Mouse (Mus musculus) hindbrain, embryonic 13.5 days (tissue): ENCODE results near the gene Hist1h1c. TPM values are rescaled to one million over a fixed set of nuclear protein-coding genes. Genes with fewer than 3 reads are reported as not detected.
A peak's percentile ranks its signal among the peaks of the same experiment; 100 is the strongest.

ENCODE experiments used
- ATAC-seq: fragments of 200-750 bp; cut with Nextera tagmentation; 2 replicates; pipeline ENCODE4 v1.8.0; 2017; ENCODE audit warnings: moderate TSS enrichment; ENCODE audit not compliant: low FRiP score
- H3K27ac ChIP-seq: fragments of 300-500 bp; sonication (generic); 2 replicates; pipeline ENCODE4 v1.5.1; 2015; ENCODE audit warnings: inconsistent platforms, mild to moderate bottlenecking, moderate library complexity
- H3K27me3 ChIP-seq: fragments of 300-500 bp; sonication (generic); 2 replicates; pipeline ENCODE4 v1.6.1; 2015; ENCODE audit warnings: mild to moderate bottlenecking, inconsistent platforms
- H3K36me3 ChIP-seq: fragments of 300-500 bp; sonication (generic); 2 replicates; pipeline ENCODE4 v1.6.1; 2015; ENCODE audit warnings: mild to moderate bottlenecking, inconsistent platforms
- H3K4me1 ChIP-seq: fragments of 300-500 bp; sonication (generic); replicated peaks from 2 replicates; pipeline ENCODE4 v1.6.1; 2015; ENCODE audit warnings: inconsistent platforms
- H3K4me2 ChIP-seq: fragments of 300-500 bp; sonication (generic); 2 replicates; pipeline ENCODE4 v1.6.1; 2015; ENCODE audit warnings: inconsistent platforms, mild to moderate bottlenecking, moderate library complexity
- H3K4me3 ChIP-seq: fragments of 300-500 bp; sonication (generic); 2 replicates; pipeline ENCODE4 v1.5.1; 2015; ENCODE audit warnings: mild to moderate bottlenecking, inconsistent platforms
- H3K9ac ChIP-seq: fragments of 300-500 bp; sonication (generic); 2 replicates; pipeline ENCODE4 v1.6.1; 2015; ENCODE audit warnings: mild to moderate bottlenecking, inconsistent platforms
- H3K9me3 ChIP-seq: fragments of 300-500 bp; sonication (generic); 2 replicates; pipeline ENCODE4 v1.6.1; 2016; ENCODE audit warnings: inconsistent platforms
- WGBS: fragments of 180-500 bp; shearing (Covaris S2); methylation state at CpG from one replicate; pipeline ENCODE4 v1.1.7; 2015; 5-methylcytosine and 5-hydroxymethylcytosine counted together
- polyA plus RNA-seq: library from polyadenylated mRNA; unstranded; fragments of >200 nt; fragmentation: Nextera tagmentation; extraction: Ambion mirVana; gene quantifications from 2 replicates; pipeline ENCODE4 v1.2.1, GENCODE M21; 2015

The Hist1h1c gene
- polyA plus RNA-seq: 8.8 and 9.7 TPM in 2 replicates

DNA sequence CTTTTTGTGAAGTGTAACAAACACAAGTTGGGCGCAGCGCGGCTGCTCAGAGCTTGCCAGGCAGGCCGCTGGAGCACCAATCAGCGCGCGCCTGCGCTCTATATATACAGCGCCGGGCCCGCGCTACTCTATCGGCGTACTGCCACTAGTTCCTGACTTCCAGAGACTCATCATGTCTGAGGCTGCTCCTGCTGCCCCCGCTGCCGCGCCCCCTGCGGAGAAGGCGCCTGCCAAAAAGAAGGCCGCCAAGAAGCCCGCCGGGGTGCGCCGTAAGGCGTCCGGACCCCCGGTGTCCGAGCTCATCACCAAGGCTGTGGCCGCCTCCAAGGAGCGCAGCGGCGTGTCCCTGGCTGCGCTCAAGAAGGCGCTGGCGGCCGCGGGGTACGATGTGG lies at the start of gene Hist1h1c:
Gene Hist1h1c (plus strand): TSS at position 132 of the 392 bp plus-strand sequence.
- under 1% methylated on average over 38 of the region's 38 CpGs for WGBS
- Histone ChIP-seq H3K4me1 (peaks cover 23% of the 10 kb centered on the region), H3K9me3 (no peaks in the 10 kb centered on the region), H3K9ac (peak within 1 kb of the TSS; percentile 76), H3K27ac (peak within 1 kb of the TSS; percentile 89), H3K27me3 (no peaks in the 10 kb centered on the region), H3K4me3 (peak within 1 kb of the TSS; percentile 48), H3K36me3 (no peaks in the 10 kb centered on the region), H3K4me2 (peak within 1 kb of the TSS; percentile 94)
- ATAC-seq: peak; percentile 93

DNA sequence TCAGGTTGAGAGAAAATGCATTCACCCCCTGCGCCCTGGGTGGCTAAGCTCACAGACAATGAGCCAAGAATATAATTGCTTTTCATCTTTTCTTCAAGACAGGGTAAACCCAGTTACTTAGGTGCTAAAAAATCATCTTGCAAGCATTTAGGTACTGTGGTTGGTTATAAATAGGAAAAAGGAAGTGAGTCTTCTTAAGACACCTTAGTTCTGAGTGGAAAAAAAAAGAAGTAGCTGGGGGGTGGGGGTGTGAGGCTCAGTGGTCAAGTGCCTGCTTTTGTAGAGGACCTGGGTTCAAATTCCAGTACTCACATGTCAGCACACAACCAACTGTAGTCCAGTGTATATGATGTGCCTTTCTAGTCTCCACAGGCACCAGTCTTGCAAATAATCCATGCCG lies 49.7 kb upstream of the Hist1h1c start:
- no peaks in the 10 kb centered on the region for H3K9me3 ChIP-seq
- ATAC-seq: no peak
- H3K36me3 ChIP-seq: no peaks in the 10 kb centered on the region
- H3K27me3 ChIP-seq: no peaks in the 10 kb centered on the region
- no peak overlapping the region for H3K4me2 ChIP-seq
- peaks cover 15% of the 10 kb centered on the region for H3K4me1 ChIP-seq
- no peak overlapping the region for H3K4me3 ChIP-seq
- no peak overlapping the region for H3K27ac ChIP-seq
- H3K9ac ChIP-seq: no peak overlapping the region
- WGBS: 97% methylated on average over 2 of the region's 2 CpGs

GRCm38 (mm10) chr13:23689459-23689858 lies 49.1 kb upstream of the Hist1h1c start:
- Histone ChIP-seq H3K9me3 (no peaks in the 10 kb centered on the region), H3K4me3 (no peak overlapping the region), H3K4me2 (no peak overlapping the region), H3K27ac (no peak overlapping the region), H3K9ac (no peak overlapping the region), H3K36me3 (no peaks in the 10 kb centered on the region), H3K4me1 (peaks cover 15% of the 10 kb centered on the region), H3K27me3 (no peaks in the 10 kb centered on the region)
- 83% methylated on average over 2 of the region's 2 CpGs for WGBS
- no peak for ATAC-seq

DNA sequence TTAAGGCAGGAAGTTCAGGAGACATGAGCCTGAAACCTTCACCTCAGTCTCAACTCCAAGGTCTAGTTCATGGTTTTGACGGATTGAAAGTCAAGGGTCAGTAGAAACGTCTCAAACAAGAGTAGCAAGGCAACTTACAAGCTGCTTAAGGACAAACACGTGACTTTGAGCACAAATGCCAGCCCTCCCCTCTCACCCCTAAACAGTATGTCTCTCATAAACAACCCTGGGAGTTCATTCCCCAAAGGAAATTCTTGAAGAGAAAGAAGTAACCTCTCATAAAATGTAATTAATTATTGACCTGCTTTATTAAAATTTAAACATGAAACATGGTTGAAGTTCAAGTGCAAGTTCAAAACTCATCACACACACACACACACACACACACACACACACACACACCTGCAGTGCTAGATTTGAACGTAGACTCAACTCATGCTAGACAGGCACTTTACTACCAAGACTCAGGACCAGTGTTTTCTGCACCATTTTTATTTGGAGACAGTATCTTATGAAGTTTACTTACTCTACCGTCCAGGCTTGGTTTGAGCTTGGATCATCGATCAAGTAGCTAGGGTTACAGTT lies 44.7 kb upstream of the Hist1h1c start:
- H3K36me3 ChIP-seq: no peaks in the 10 kb centered on the region
- peaks cover 9% of the 10 kb centered on the region for H3K4me1 ChIP-seq
- ATAC-seq: no peak
- WGBS: 88% methylated on average over 6 of the region's 6 CpGs
- no peak overlapping the region for H3K27ac ChIP-seq
- no peak overlapping the region for H3K4me3 ChIP-seq
- H3K27me3 ChIP-seq: no peaks in the 10 kb centered on the region
- no peaks in the 10 kb centered on the region for H3K9me3 ChIP-seq
- no peak overlapping the region for H3K9ac ChIP-seq
- H3K4me2 ChIP-seq: no peak overlapping the region

DNA sequence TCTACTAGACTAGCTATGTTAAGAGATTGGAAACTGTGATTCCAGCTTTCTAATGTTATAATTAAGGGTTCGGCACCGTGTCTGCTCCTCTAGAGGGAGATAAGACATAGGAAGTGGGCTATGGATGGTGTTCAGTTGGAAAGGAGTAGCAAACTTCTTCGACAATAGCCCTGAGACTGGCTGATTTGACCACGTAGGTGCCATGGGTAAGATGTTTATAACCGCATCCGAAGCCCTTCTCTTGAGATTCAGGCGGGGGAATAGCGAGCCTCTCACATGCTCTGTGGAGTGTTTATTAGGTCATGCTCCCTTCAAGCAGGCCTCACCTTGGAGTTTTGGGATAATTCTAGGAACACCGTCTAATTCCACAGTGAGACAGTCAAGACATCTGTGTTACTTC lies 43.7 kb upstream of the Hist1h1c start:
- Histone ChIP-seq H3K4me2 (no peak overlapping the region), H3K27ac (no peak overlapping the region), H3K9ac (no peak overlapping the region), H3K9me3 (no peaks in the 10 kb centered on the region), H3K27me3 (no peaks in the 10 kb centered on the region), H3K4me3 (no peak overlapping the region), H3K36me3 (no peaks in the 10 kb centered on the region), H3K4me1 (peaks cover 11% of the 10 kb centered on the region)
- 93% methylated on average over 9 of the region's 9 CpGs for WGBS
- ATAC-seq: no peak

DNA sequence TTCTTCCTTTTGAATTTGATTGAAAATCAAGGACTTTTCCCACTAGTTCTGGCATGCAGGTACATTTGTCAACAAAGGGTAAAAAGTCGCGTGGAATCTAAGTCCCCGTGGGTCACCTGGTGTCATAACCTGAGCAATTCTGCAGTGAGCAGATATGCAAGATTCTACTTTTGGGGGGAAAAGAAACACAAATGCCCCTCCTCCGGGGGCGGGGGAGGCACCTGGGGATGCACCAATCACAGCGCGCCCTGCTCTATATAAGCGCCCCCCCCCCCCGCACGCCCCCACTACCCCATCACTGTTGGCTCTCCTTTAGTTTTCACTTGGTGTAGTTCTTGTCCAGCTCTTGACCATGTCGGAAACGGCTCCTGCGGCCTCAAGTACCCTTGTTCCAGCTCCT lies 43.1 kb upstream of the Hist1h1c start, which contains the start of gene Hist1h1t:
Gene Hist1h1t (plus strand): TSS at position 301 of the 400 bp plus-strand sequence.
- Histone ChIP-seq H3K4me2 (no peak within 1 kb of the TSS), H3K4me3 (no peak within 1 kb of the TSS), H3K9me3 (no peaks in the 10 kb centered on the region), H3K36me3 (no peaks in the 10 kb centered on the region), H3K4me1 (peaks cover 11% of the 10 kb centered on the region), H3K9ac (no peak within 1 kb of the TSS), H3K27me3 (no peaks in the 10 kb centered on the region), H3K27ac (no peak within 1 kb of the TSS)
- 55% methylated on average over 13 of the region's 13 CpGs for WGBS
- ATAC-seq: no peak

DNA sequence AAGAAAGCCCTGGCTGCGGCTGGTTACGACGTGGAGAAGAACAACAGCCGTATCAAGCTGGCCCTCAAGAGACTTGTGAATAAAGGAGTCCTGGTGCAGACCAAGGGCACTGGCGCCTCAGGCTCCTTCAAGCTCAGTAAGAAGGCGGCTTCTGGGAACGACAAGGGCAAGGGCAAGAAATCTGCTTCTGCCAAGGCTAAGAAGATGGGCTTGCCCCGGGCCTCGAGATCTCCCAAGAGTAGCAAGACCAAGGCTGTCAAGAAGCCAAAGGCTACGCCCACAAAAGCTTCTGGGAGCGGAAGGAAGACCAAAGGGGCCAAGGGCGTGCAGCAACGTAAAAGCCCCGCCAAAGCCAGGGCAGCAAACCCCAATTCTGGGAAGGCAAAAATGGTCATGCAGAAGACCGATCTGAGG lies 42.5 kb upstream of the Hist1h1c start:
- WGBS: 61% methylated on average over 15 of the region's 15 CpGs
- no peaks in the 10 kb centered on the region for H3K36me3 ChIP-seq
- H3K27me3 ChIP-seq: no peaks in the 10 kb centered on the region
- H3K4me2 ChIP-seq: no peak overlapping the region
- H3K9me3 ChIP-seq: no peaks in the 10 kb centered on the region
- no peak overlapping the region for H3K9ac ChIP-seq
- H3K27ac ChIP-seq: no peak overlapping the region
- no peak for ATAC-seq
- peaks cover 11% of the 10 kb centered on the region for H3K4me1 ChIP-seq
- H3K4me3 ChIP-seq: no peak overlapping the region

DNA sequence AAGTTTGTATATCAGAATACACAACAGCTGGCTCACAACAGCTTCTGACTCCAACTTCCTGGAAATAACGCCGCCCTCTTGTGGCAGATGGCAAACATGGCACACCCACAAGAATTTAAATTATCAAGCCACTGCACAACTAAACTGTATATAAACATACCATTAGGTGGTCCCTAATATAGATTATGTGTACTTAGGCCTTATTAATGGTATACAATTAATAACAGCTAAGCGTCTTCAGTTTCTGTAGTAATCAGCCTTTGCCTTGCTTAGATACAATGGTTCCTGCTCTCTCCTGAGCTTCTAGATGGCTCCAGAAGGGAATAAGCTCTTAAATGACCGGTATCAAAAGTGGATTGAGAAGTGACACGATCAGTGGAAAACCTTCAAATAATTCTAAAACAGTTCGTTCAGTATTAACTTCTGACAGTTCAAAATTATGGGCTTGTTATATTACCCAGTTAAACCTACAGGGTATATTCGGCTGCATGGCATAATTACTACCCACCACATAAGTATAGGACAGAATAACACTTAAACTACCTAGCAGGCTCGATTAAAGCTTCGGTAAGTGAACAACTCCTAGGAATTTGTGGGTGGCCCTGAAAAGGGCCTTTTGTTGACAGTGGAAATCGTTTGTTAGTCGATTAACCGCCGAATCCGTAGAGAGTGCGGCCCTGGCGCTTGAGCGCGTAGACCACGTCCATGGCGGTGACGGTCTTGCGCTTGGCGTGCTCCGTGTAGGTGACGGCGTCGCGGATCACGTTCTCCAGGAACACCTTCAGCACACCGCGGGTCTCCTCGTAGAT lies 40.9 kb upstream of the Hist1h1c start:
- peaks cover 11% of the 10 kb centered on the region for H3K4me1 ChIP-seq
- no peaks in the 10 kb centered on the region for H3K36me3 ChIP-seq
- peak; percentile 84 for ATAC-seq
- H3K9me3 ChIP-seq: no peaks in the 10 kb centered on the region
- peak overlapping the region; percentile 91 for H3K27ac ChIP-seq
- peak overlapping the region; percentile 45 for H3K4me3 ChIP-seq
- no peaks in the 10 kb centered on the region for H3K27me3 ChIP-seq
- H3K4me2 ChIP-seq: peak overlapping the region; percentile 68
- WGBS: under 1% methylated on average over 29 of the region's 32 CpGs
- H3K9ac ChIP-seq: peak overlapping the region; percentile 71

DNA sequence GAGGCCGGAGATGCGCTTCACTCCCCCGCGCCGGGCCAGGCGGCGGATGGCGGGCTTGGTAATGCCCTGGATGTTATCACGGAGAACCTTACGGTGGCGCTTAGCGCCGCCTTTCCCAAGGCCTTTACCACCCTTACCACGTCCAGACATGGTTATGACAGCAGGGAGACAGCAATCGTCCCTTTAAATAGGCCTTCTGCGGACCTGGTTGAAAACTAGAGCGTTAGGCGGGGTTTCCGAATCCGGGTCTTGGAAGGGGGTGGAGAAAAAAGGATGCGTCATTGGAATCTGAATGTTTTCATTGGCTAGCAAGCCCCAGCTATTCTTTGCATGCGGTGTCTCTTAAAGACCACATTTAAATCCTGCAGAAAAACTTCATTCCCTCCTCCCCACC lies 40.3 kb upstream of the Hist1h1c start, which contains the start of gene Hist1h4c:
Gene Hist1h4c (minus strand): TSS at position 155 of the 394 bp plus-strand sequence.
- peak; percentile 97 for ATAC-seq
- WGBS: under 1% methylated on average over 18 of the region's 22 CpGs
- no peaks in the 10 kb centered on the region for H3K27me3 ChIP-seq

DNA sequence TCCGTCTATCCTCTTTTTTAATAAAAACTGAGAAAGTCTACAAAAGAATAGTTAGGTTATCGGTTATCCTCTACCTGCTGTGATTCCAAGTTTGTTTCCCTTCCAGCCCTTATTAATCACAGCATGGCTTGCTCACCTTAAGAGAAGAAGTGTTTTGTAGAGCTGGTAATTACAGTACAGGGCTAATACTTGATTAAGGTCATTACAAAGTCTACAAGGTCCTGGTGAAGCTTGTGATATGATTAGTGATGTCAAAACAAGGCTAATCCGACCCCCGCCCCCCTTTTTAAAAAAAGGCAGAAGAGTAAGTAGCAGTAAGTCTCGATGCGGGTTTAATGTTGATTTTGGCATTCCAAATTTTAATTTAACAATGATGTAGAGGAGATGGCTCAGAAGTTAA lies 39.6 kb upstream of the Hist1h1c start:
- no peak for ATAC-seq
- Histone ChIP-seq H3K27me3 (no peaks in the 10 kb centered on the region), H3K4me1 (peaks cover 11% of the 10 kb centered on the region), H3K9ac (0 out of 2 replicates have a peak overlapping the region, but pooled peaks have one; percentile 10), H3K4me3 (no peak overlapping the region; the same call in 1 of the 2 replicates), H3K4me2 (peak overlapping the region; percentile 68), H3K9me3 (no peaks in the 10 kb centered on the region), H3K27ac (peak overlapping the region; percentile 67), H3K36me3 (no peaks in the 10 kb centered on the region)
- WGBS: 76% methylated on average over 6 of the region's 6 CpGs

More for the DNA sequence above, 40.3 kb upstream of the Hist1h1c start, which contains the start of gene Hist1h4c:
- peak within 1 kb of the TSS; percentile 71 for H3K9ac ChIP-seq
- peak within 1 kb of the TSS; percentile 68 for H3K4me2 ChIP-seq
- H3K9me3 ChIP-seq: no peaks in the 10 kb centered on the region
- peak within 1 kb of the TSS; percentile 45 for H3K4me3 ChIP-seq
- no peaks in the 10 kb centered on the region for H3K36me3 ChIP-seq
- peaks cover 11% of the 10 kb centered on the region for H3K4me1 ChIP-seq
- H3K27ac ChIP-seq: peak within 1 kb of the TSS; percentile 91

DNA sequence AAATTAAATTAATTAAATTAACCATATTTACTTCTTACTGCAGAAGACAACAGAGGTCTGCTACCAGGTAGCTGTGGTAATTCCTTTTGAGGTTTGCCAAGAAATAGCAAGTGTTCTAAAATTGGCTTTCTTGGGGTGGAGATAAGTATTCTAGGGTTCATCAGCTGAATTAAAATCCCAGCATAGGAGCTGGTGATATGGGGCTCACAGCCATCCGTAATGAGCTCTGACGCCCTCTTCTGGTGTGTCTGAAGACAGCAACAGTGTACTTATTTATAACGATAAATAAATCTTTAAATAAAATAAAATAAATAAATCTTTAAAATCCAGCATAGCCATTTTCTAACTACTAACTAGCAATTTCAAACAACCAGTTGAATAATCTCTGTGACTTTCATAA lies 38.8 kb upstream of the Hist1h1c start:
- Histone ChIP-seq H3K4me1 (peaks cover 11% of the 10 kb centered on the region), H3K4me2 (no peak overlapping the region), H3K9me3 (no peaks in the 10 kb centered on the region), H3K27me3 (no peaks in the 10 kb centered on the region), H3K4me3 (no peak overlapping the region), H3K9ac (no peak overlapping the region), H3K27ac (no peak overlapping the region), H3K36me3 (no peaks in the 10 kb centered on the region)
- 67% methylated on average over 3 of the region's 3 CpGs for WGBS
- no peak for ATAC-seq

DNA sequence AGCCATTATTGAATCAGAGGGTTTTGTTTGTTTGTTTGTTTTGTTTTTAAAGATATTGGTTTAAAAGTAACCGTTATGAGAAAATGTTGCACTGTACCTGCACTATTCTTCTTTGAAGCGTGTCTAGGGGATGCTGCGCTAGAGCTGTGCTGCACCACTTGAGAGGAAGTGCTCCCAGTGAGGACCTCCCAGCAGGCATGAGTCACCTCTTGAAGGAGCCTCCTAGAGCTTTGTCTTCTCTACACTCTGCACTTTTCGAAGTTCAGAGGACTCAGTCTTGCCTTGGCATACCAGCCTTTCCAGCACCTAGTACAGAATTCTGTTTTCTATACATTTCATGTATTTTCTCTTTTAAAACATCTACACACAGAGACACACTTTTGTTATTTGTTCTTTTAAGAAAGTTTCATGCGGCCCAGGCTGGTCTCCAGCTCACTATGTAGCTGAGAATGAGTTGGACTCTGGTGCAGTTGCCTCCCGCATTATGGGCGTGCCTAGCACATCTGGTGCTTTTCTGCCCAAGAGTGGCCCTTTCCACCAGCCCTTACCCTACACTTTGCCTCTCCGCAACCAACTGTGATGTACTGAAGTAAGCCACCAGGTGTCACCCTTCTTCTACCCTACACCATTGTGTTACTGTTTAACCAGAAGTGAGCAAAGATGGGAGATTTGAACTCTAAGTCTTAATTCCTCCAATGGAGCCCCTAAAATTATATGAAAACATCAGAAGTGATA lies 37.7 kb upstream of the Hist1h1c start:
- Histone ChIP-seq H3K27ac (no peak overlapping the region), H3K36me3 (no peaks in the 10 kb centered on the region), H3K4me2 (no peak overlapping the region), H3K27me3 (no peaks in the 10 kb centered on the region), H3K9me3 (no peaks in the 10 kb centered on the region), H3K4me1 (peaks cover 11% of the 10 kb centered on the region), H3K9ac (no peak overlapping the region), H3K4me3 (no peak overlapping the region)
- 32% methylated on average over 8 of the region's 8 CpGs for WGBS
- ATAC-seq: no peak
